Mouse (Mus musculus): ENCODE measurements around the gene Adra1d. TPM values are rescaled to one million over a fixed set of nuclear protein-coding genes. Genes with fewer than 3 reads are reported as not detected.
A peak's percentile ranks its signal among the peaks of the same experiment; 100 is the strongest.

Adra1d gene
- polyA plus RNA-seq (2016; fragmentation: Nextera tagmentation; extraction: Ambion mirVana), result 0.21 and 0.59 TPM in 2 replicates

DNA sequence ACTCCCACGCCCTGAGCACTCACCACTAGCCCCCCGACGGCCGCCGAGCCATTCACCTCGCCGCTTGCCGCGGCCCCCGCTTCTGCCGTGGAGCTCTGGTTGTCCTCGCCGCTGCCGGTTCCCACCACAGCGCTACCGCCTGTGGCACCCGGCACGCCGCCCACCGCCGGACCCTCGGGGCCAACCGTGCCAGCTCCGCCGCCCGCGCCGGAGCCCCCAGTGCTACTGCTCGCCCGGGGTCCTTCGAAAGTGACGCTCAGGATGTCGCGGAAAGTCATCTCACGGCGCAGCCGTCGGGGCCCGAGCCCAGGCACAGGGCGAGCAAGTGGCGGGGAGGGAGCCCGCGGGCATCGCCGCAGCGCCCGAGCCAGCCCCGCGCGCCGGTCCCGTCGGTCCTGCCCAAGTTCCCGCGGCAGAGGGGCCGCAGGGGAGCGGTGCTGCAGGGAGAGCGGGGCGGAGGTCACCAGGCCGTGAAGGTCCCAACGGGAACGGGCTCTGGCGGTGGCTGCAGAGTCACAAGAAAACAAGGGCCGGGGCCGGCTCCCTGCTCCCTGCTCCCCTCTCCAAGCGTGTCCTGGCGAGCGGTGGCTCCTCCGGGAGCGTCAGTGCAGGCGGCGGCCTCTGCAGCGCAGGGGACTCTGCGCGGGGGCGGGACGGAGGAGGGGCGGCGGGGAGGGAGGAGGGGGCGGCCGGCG, at the start of gene Adra1d:
TSS of gene Adra1d (minus strand) at position 393 of the 695 bp plus-strand sequence.
- H3K9me3 ChIP-seq, result no peaks in the 10 kb centered on the region
- under 1% methylated on average over 72 of the region's 82 CpGs for WGBS
- H3K4me1 ChIP-seq, result peaks cover 19% of the 10 kb centered on the region
- H3K27me3 ChIP-seq (ENCODE audit: insufficient read depth, poor library complexity, severe bottlenecking), result peaks cover 93% of the 10 kb centered on the region
- DNase-seq (ENCODE audit: low spot score), result no peak
- H3K27ac ChIP-seq, result peak within 1 kb of the TSS; percentile 69
- H3K36me3 ChIP-seq, result no peaks in the 10 kb centered on the region
- peak within 1 kb of the TSS; percentile 70 for H3K4me3 ChIP-seq

DNA sequence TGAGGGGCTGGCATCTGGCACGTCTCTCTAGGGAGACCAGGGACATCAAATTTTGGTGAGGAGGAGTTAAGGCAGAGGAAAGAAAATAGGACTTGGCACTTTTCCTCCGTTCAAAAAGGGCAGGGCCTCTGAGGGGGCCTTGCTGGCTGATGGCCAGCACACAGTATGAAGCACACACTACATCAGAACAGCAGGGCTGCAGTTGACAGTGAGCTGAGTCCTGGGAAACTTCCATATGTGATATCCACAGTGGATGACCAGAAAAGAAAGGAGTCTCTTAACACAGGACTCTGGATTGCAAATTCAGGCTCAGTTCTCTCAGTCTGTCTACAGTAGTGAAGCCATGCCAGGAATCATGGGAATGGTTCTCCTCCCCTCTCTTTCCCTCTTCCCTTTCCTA, 39.8 kb upstream of the Adra1d start:
- 50% methylated on average over 2 of the region's 2 CpGs for WGBS
- no peak for DNase-seq (ENCODE audit: low spot score)
- H3K36me3 ChIP-seq, result no peaks in the 10 kb centered on the region
- no peak overlapping the region for H3K4me3 ChIP-seq
- H3K9me3 ChIP-seq, result no peaks in the 10 kb centered on the region
- H3K4me1 ChIP-seq, result no peaks in the 10 kb centered on the region
- no peak overlapping the region for H3K27ac ChIP-seq
- H3K27me3 ChIP-seq (ENCODE audit: insufficient read depth, poor library complexity, severe bottlenecking), result no peaks in the 10 kb centered on the region

GRCm38 (mm10) chr2:131594871-131595270, 32.8 kb upstream of the Adra1d start:
- 82% methylated on average over 6 of the region's 6 CpGs for WGBS
- Histone ChIP-seq H3K4me1 (no peaks in the 10 kb centered on the region), H3K27me3 (ENCODE audit: insufficient read depth, poor library complexity, severe bottlenecking) (no peaks in the 10 kb centered on the region), H3K9me3 (no peaks in the 10 kb centered on the region), H3K27ac (no peak overlapping the region), H3K4me3 (no peak overlapping the region), H3K36me3 (no peaks in the 10 kb centered on the region)
- DNase-seq (ENCODE audit: low spot score), result no peak

GRCm38 (mm10) chr2:131587521-131587920, 25.4 kb upstream of the Adra1d start:
- WGBS, result 70% methylated on average over 2 of the region's 2 CpGs
- H3K36me3 ChIP-seq, result no peaks in the 10 kb centered on the region
- no peaks in the 10 kb centered on the region for H3K9me3 ChIP-seq
- H3K4me3 ChIP-seq, result no peak overlapping the region
- DNase-seq (ENCODE audit: low spot score), result no peak
- H3K4me1 ChIP-seq, result no peaks in the 10 kb centered on the region
- H3K27me3 ChIP-seq (ENCODE audit: insufficient read depth, poor library complexity, severe bottlenecking), result no peaks in the 10 kb centered on the region
- H3K27ac ChIP-seq, result no peak overlapping the region

- DNase-seq (ENCODE audit: low spot score), result peak; percentile 39
- 66% methylated on average over 2 of the region's 2 CpGs for WGBS
Measured at GRCm38 (mm10) chr2:131581506-131581905, 19.4 kb upstream of the Adra1d start.

DNA sequence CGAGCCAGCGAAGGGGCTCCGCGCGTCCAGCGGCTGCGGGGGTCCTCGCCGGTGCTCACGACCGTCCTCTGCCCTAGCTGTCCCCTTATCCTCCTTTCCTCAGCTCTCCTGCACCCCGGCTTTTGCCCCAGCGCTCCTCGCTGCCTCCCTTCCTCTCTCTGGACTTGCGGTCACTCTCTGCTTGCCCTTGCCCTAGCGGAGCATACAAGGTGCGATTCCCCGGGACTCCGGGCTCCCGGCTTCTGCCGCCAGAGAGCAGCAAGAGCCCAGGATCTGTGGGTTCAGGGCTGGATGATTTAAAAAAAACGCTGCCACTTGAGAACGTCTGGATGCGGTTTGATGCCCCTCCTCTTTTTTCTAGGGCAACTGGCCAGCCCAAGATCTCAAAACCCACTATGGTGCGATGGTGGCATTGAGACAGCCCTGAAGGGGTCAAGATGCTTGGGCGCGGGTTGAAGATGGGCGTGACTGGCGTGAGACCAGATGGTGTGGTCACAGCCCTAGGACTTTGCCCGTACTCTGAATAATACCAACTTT, 571 bp upstream of the Adra1d start:
- DNase-seq (ENCODE audit: low spot score), result peak; percentile 88
- peak overlapping the region; percentile 69 for H3K27ac ChIP-seq
- H3K27me3 ChIP-seq (ENCODE audit: insufficient read depth, poor library complexity, severe bottlenecking), result peaks cover 86% of the 10 kb centered on the region
- H3K36me3 ChIP-seq, result no peaks in the 10 kb centered on the region
- WGBS, result under 1% methylated on average over 19 of the region's 30 CpGs
- peaks cover 19% of the 10 kb centered on the region for H3K4me1 ChIP-seq
- peak overlapping the region; percentile 70 for H3K4me3 ChIP-seq
- no peaks in the 10 kb centered on the region for H3K9me3 ChIP-seq

More at GRCm38 (mm10) chr2:131581506-131581905, 19.4 kb upstream of the Adra1d start:
- Histone ChIP-seq H3K9me3 (no peaks in the 10 kb centered on the region; the same call in 1 of the 2 replicates), H3K27ac (no peak overlapping the region), H3K4me3 (no peak overlapping the region), H3K27me3 (ENCODE audit: insufficient read depth, poor library complexity, severe bottlenecking) (no peaks in the 10 kb centered on the region), H3K36me3 (no peaks in the 10 kb centered on the region), H3K4me1 (no peaks in the 10 kb centered on the region)

GRCm38 (mm10) chr2:131561344-131561870, 676 bp downstream of the Adra1d start:
- 4% methylated on average over 33 of the region's 33 CpGs for WGBS
- no peaks in the 10 kb centered on the region for H3K36me3 ChIP-seq
- H3K27me3 ChIP-seq (ENCODE audit: insufficient read depth, poor library complexity, severe bottlenecking), result peaks cover 99% of the 10 kb centered on the region
- peak overlapping the region; percentile 70 for H3K4me3 ChIP-seq
- peak overlapping the region; percentile 69; the same call in 1 of the 2 replicates for H3K27ac ChIP-seq
- no peaks in the 10 kb centered on the region for H3K9me3 ChIP-seq
- no peak for DNase-seq (ENCODE audit: low spot score)
- H3K4me1 ChIP-seq, result peaks cover 19% of the 10 kb centered on the region

GRCm38 (mm10) chr2:131560205-131560919, 1.7 kb downstream of the Adra1d start:
- H3K4me3 ChIP-seq, result no peak overlapping the region
- no peak for DNase-seq (ENCODE audit: low spot score)
- 50% methylated on average over 2 of the region's 2 CpGs for WGBS
- no peaks in the 10 kb centered on the region for H3K9me3 ChIP-seq
- no peak overlapping the region for H3K27ac ChIP-seq
- H3K27me3 ChIP-seq (ENCODE audit: insufficient read depth, poor library complexity, severe bottlenecking), result peaks cover 100% of the 10 kb centered on the region
- no peaks in the 10 kb centered on the region for H3K36me3 ChIP-seq
- peaks cover 19% of the 10 kb centered on the region for H3K4me1 ChIP-seq

- no peaks in the 10 kb centered on the region for H3K9me3 ChIP-seq
- WGBS, result 77% methylated on average over 2 of the region's 2 CpGs
- peaks cover 19% of the 10 kb centered on the region for H3K4me1 ChIP-seq
- H3K36me3 ChIP-seq, result no peaks in the 10 kb centered on the region
- no peak overlapping the region for H3K27ac ChIP-seq
- no peak overlapping the region for H3K4me3 ChIP-seq
- no peak for DNase-seq (ENCODE audit: low spot score)
- peaks cover 100% of the 10 kb centered on the region for H3K27me3 ChIP-seq (ENCODE audit: insufficient read depth, poor library complexity, severe bottlenecking)
Measured at GRCm38 (mm10) chr2:131557896-131558295, 4.2 kb downstream of the Adra1d start.

GRCm38 (mm10) chr2:131552736-131553400, 9.2 kb downstream of the Adra1d start:
- 24% methylated on average over 9 of the region's 9 CpGs for WGBS
- peaks cover 98% of the 10 kb centered on the region for H3K27me3 ChIP-seq (ENCODE audit: insufficient read depth, poor library complexity, severe bottlenecking)

DNA sequence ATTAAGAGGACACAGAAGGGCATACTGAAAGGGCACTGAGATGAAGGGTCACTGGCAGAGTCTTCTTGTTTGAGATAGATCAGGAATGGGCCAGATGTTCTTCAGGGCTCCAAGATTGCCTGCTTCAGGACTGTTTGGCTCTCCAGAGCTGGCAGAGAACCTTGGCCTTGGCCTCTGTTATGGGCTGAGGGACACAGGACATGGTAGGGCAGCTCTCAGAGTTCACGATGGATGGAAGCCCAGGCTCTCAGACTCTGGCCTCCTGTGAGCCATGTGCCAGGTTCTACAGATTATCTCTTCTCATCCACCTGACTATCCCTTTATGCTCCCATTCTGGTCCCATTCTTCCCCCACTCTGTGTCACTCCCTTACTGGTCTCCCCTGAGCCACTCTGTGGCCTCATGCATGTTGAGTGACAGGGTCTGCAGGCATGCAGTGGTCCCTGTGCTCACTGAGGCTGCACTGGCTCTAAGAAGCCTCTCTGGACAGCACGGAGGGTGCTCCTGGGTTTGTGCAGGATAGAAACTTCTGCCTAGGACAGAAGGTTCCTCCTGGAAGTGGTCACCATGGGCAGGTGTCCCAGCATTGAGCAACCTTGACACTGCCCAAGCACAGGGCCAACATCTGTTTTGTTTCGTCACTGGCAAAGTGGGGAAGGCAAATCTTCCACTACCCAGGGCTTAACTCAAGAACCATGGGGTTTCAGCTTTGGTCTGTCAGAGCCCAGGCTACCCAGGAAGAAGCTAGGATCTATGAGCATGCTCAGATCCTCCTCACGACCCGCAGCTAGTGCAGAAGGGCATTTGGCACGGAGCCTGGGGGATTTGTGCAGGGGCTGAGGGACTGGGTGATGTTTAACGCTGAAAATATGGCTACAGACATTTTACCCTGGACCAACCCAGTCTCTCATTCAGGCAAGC, 10.1 kb downstream of the Adra1d start:
- Histone ChIP-seq H3K4me1 (peaks cover 3% of the 10 kb centered on the region), H3K9me3 (no peaks in the 10 kb centered on the region), H3K27me3 (ENCODE audit: insufficient read depth, poor library complexity, severe bottlenecking) (peaks cover 98% of the 10 kb centered on the region), H3K4me3 (no peak overlapping the region), H3K36me3 (no peaks in the 10 kb centered on the region), H3K27ac (no peak overlapping the region)
- 61% methylated on average over 7 of the region's 7 CpGs for WGBS
- DNase-seq (ENCODE audit: low spot score), result peak; percentile 61

More at GRCm38 (mm10) chr2:131552736-131553400, 9.2 kb downstream of the Adra1d start:
- peak; percentile 66 for DNase-seq (ENCODE audit: low spot score)
- Histone ChIP-seq H3K4me1 (no peaks in the 10 kb centered on the region), H3K9me3 (no peaks in the 10 kb centered on the region), H3K4me3 (no peak overlapping the region), H3K27ac (no peak overlapping the region), H3K36me3 (no peaks in the 10 kb centered on the region)

DNA sequence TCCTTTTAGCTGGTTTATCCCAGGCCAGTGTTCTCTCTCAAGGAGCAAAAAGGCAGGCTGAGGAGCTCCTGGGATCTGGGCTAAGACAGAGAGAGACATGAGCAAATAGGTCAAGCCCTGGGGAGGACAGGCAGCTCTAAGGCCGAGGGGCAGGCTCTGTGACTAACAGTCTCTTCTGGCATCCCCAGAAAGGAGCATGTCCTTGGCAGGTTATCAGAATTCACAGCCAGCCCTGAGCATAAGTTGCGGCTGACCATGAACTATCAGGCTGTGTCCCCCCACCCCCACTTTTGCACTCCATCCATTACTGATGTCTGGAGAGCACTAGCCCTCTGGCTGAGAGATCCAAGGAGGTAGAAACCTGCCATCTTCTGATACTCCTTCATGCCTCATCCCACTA, 11.2 kb downstream of the Adra1d start:
- 46% methylated on average over 2 of the region's 2 CpGs for WGBS
- Histone ChIP-seq H3K27me3 (ENCODE audit: insufficient read depth, poor library complexity, severe bottlenecking) (peaks cover 98% of the 10 kb centered on the region), H3K36me3 (no peaks in the 10 kb centered on the region), H3K9me3 (no peaks in the 10 kb centered on the region), H3K27ac (no peak overlapping the region), H3K4me1 (peaks cover 14% of the 10 kb centered on the region), H3K4me3 (no peak overlapping the region)
- no peak for DNase-seq (ENCODE audit: low spot score)

All from heart, embryonic 10.5 days (tissue).